Mouse (Mus musculus): Measurements from ENCODE around the gene Tuba1b. TPM values are rescaled to one million over a fixed set of nuclear protein-coding genes. Genes with fewer than 3 reads are reported as not detected.
"Not testable (repeated sequence)": the region's sequence is repeated elsewhere in the genome, so short reads cannot be mapped to it uniquely, and the experiment has no call there.

Tuba1b gene
- polyA plus RNA-seq, 1 experiment from 2014 or later, result 435 TPM

GRCm38 (mm10) chr15:98955324-98955723 lies 21.0 kb upstream of the Tuba1b start:
- H3K4me2 ChIP-seq (replicated peaks; ENCODE audit: low read depth), result no peak overlapping the region
- H3K9ac ChIP-seq (ENCODE audit: low read depth, low read length), result no peak overlapping the region
- H3K4me3 ChIP-seq (ENCODE audit: low read depth, low read length), result no peak overlapping the region
- no peaks in the 10 kb centered on the region for H3K36me3 ChIP-seq (ENCODE audit: control insufficient read depth, insufficient read depth)
- no peak overlapping the region for H3K27ac ChIP-seq (ENCODE audit: low read depth, low read length)
- H3K27me3 ChIP-seq (replicated peaks; ENCODE audit: control insufficient read depth, insufficient read depth, low read length), result no peaks in the 10 kb centered on the region
- no peaks in the 10 kb centered on the region for H3K9me3 ChIP-seq (ENCODE audit: control insufficient read depth)
- no peak for ATAC-seq
- 82% methylated on average over 4 of the region's 4 CpGs for WGBS
- no peak for TF ChIP-seq CTCF (IDR thresholded peaks at IDR 0.05; ENCODE audit: low read depth)
- no peaks in the 10 kb centered on the region for H3K4me1 ChIP-seq (replicated peaks; ENCODE audit: control insufficient read depth, insufficient read depth, low read length)

DNA sequence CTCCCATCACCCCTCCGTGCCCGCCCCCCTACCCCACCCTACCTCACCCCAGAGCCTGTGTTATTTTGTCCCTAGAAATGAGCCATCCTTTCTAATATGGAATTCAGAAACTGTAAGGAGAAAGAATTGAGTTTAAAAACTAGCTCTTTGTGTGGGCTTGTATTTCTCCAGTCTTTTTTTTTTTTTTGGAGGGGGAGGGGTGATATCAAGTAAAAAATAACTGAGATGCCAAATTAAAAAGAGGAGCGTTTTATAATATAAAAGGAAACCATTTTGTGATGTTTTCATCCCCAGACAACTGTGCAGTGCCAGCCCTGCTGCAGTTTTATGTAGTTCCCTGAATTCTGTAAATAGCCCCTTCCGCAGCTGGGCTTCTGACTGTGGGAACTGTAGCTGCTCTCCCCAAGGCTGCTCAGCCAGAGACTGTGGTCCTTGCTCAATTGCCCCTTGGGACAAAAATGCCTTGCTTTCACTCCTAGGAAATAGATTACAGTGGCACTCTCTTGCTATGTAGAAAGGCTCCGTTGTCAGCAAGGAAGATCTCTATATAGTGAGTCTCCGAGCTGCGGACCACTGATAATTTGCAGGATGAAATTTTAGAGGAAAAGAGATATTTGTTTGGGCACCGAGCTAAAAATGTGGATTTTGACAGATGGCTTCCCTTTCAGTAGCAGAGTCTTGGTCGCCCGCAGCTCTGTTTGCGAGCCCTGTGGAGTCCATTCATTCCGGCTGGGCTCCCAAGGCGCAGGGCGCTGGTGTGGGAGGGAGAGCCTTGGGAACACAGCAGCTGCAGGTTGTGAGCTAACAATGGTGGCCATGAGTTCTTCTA lies 20.3 kb upstream of the Tuba1b start:
- Histone ChIP-seq H3K4me3 (ENCODE audit: low read depth, low read length) (no peak overlapping the region), H3K27ac (ENCODE audit: low read depth, low read length) (peak overlapping the region; percentile 15), H3K36me3 (ENCODE audit: control insufficient read depth, insufficient read depth) (no peaks in the 10 kb centered on the region), H3K9ac (ENCODE audit: low read depth, low read length) (no peak overlapping the region), H3K4me1 (replicated peaks; ENCODE audit: control insufficient read depth, insufficient read depth, low read length) (no peaks in the 10 kb centered on the region), H3K4me2 (replicated peaks; ENCODE audit: low read depth) (no peak overlapping the region), H3K27me3 (replicated peaks; ENCODE audit: control insufficient read depth, insufficient read depth, low read length) (no peaks in the 10 kb centered on the region), H3K9me3 (ENCODE audit: control insufficient read depth) (no peaks in the 10 kb centered on the region)
- 51% methylated on average over 14 of the region's 14 CpGs for WGBS
- TF ChIP-seq CTCF (IDR thresholded peaks at IDR 0.05; ENCODE audit: low read depth), result no peak
- ATAC-seq, result no peak

- ATAC-seq, result peak; percentile 87
- WGBS, result 5% methylated on average over 28 of the region's 28 CpGs
Measured at GRCm38 (mm10) chr15:98953401-98954356, 19.3 kb upstream of the Tuba1b start, which contains the start of the genes Gm49450 and Tuba1a. Gm49450 (minus strand) TSS chr15:98953551. Tuba1a (minus strand) TSS chr15:98953703.

GRCm38 (mm10) chr15:98952751-98953400 lies 18.5 kb upstream of the Tuba1b start:
- Histone ChIP-seq H3K27me3 (replicated peaks; ENCODE audit: control insufficient read depth, insufficient read depth, low read length) (no peaks in the 10 kb centered on the region), H3K9me3 (ENCODE audit: control insufficient read depth) (no peaks in the 10 kb centered on the region), H3K4me1 (replicated peaks; ENCODE audit: control insufficient read depth, insufficient read depth, low read length) (no peaks in the 10 kb centered on the region), H3K4me2 (replicated peaks; ENCODE audit: low read depth) (peak overlapping the region; percentile 81), H3K9ac (ENCODE audit: low read depth, low read length) (peak overlapping the region; percentile 73), H3K4me3 (ENCODE audit: low read depth, low read length) (peak overlapping the region; percentile 70), H3K27ac (ENCODE audit: low read depth, low read length) (peak overlapping the region; percentile 91), H3K36me3 (ENCODE audit: control insufficient read depth, insufficient read depth) (no peaks in the 10 kb centered on the region)
- WGBS, result under 1% methylated on average over 41 of the region's 41 CpGs
- peak; percentile 72 for ATAC-seq
- TF ChIP-seq CTCF (IDR thresholded peaks at IDR 0.05; ENCODE audit: low read depth), result peak; percentile 62

More at GRCm38 (mm10) chr15:98953401-98954356, 19.3 kb upstream of the Tuba1b start, which contains the start of the genes Gm49450 and Tuba1a:
- no peaks in the 10 kb centered on the region for H3K4me1 ChIP-seq (replicated peaks; ENCODE audit: control insufficient read depth, insufficient read depth, low read length)
- peak within 1 kb of the TSS; percentile 70 for H3K4me3 ChIP-seq (ENCODE audit: low read depth, low read length)
- no peaks in the 10 kb centered on the region for H3K36me3 ChIP-seq (ENCODE audit: control insufficient read depth, insufficient read depth)
- no peaks in the 10 kb centered on the region for H3K27me3 ChIP-seq (replicated peaks; ENCODE audit: control insufficient read depth, insufficient read depth, low read length)
- no peak for TF ChIP-seq CTCF (IDR thresholded peaks at IDR 0.05; ENCODE audit: low read depth)
- peak within 1 kb of the TSS; percentile 81 for H3K4me2 ChIP-seq (replicated peaks; ENCODE audit: low read depth)
- peak within 1 kb of the TSS; percentile 91 for H3K27ac ChIP-seq (ENCODE audit: low read depth, low read length)
- H3K9ac ChIP-seq (ENCODE audit: low read depth, low read length), result peak within 1 kb of the TSS; percentile 73
- H3K9me3 ChIP-seq (ENCODE audit: control insufficient read depth), result no peaks in the 10 kb centered on the region

- Histone ChIP-seq H3K27ac (ENCODE audit: low read depth, low read length) (no peak overlapping the region), H3K4me3 (ENCODE audit: low read depth, low read length) (peak overlapping the region; percentile 70), H3K27me3 (replicated peaks; ENCODE audit: control insufficient read depth, insufficient read depth, low read length) (no peaks in the 10 kb centered on the region), H3K4me1 (replicated peaks; ENCODE audit: control insufficient read depth, insufficient read depth, low read length) (no peaks in the 10 kb centered on the region), H3K9ac (ENCODE audit: low read depth, low read length) (no peak overlapping the region), H3K4me2 (replicated peaks; ENCODE audit: low read depth) (peak overlapping the region; percentile 81), H3K36me3 (ENCODE audit: control insufficient read depth, insufficient read depth) (no peaks in the 10 kb centered on the region), H3K9me3 (ENCODE audit: control insufficient read depth) (no peaks in the 10 kb centered on the region)
- no peak for ATAC-seq
- no peak for TF ChIP-seq CTCF (IDR thresholded peaks at IDR 0.05; ENCODE audit: low read depth)
- 22% methylated on average over 5 of the region's 5 CpGs for WGBS
Measured at GRCm38 (mm10) chr15:98952063-98952455, 17.7 kb upstream of the Tuba1b start.

GRCm38 (mm10) chr15:98951122-98952062 lies 17.0 kb upstream of the Tuba1b start:
- H3K27me3 ChIP-seq (replicated peaks; ENCODE audit: control insufficient read depth, insufficient read depth, low read length); H3K9me3 ChIP-seq (ENCODE audit: control insufficient read depth); H3K4me1 ChIP-seq (replicated peaks; ENCODE audit: control insufficient read depth, insufficient read depth, low read length); H3K36me3 ChIP-seq (ENCODE audit: control insufficient read depth, insufficient read depth); H3K27ac ChIP-seq (ENCODE audit: low read depth, low read length); ATAC-seq; H3K9ac ChIP-seq (ENCODE audit: low read depth, low read length): not testable (repeated sequence)
- 90% methylated on average over 10 of the region's 15 CpGs for WGBS
- Histone ChIP-seq H3K4me2 (replicated peaks; ENCODE audit: low read depth) (peak overlapping the region; percentile 81), H3K4me3 (ENCODE audit: low read depth, low read length) (peak overlapping the region; percentile 70)
